Mouse (Mus musculus) megakaryocyte-erythroid progenitor cell, adult 5-6 weeks (primary cell): ENCODE measurements around the gene Slc2a4. TPM values are rescaled to one million over a fixed set of nuclear protein-coding genes. Genes with fewer than 3 reads are reported as not detected.

Experiments
- ATAC-seq: replicated peaks from 2 replicates; pipeline ENCODE4 v1.8.0; 2016; ENCODE audit warnings: mild to moderate bottlenecking, inconsistent platforms; ENCODE audit not compliant: severe bottlenecking, poor library complexity, low FRiP score, low TSS enrichment
- total RNA-seq, 2 experiments: library from RNA; stranded (forward) in 1 of 2; stranded (reverse) in 1 of 2; fragments of 200-1000, 215-1000 nt in 1 of 2; fragments of >200 nt in 1 of 2; fragmentation: Nextera tagmentation in 1 of 2; gene quantifications; 2 replicates each; pipeline ENCODE4 v1.2.3; 2014 to 2017

Slc2a4 gene
- 0.15 and 5.2 TPM in 2 replicates for total RNA-seq (2014; fragmentation: Nextera tagmentation)
- total RNA-seq (2017), result 0.19 and 0.88 TPM in 2 replicates

DNA sequence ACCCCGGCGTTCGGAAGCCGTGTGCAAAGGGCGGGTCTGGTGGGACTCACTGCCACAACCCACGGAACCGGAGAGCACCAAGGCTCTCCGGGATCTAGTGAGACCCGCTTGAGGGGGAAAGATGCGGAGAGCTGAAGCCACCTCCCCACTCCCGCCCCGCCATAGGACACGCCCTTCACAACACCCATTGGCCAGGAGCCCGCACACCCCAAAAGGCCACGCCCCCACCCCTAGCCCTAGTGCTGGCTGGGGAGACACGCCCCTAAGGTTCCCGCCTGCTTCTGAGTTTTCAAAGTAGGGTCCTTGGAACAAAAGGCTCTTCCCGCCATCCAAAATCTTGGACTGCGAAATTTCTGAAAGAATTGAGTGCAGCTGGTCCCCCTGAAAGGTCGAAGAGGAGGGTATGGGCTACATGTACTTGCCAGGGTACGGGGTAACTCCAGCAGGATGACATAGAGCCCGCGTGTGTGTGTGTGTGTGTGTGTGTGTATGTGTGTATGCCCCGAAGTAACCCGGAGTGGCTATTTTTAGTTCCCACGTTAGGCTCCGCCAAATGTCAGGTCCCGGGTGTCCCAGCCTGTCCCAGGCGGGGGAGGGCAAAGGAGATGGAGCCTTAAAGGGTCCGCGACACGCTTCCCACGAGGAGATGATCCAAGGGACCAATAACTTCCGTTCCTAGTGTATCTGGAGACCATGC, at the start of gene Slc2a4:
Gene Slc2a4, minus strand, starts transcription at position 123 of the 697 bp plus-strand sequence.
- peak; percentile 81 for ATAC-seq

DNA sequence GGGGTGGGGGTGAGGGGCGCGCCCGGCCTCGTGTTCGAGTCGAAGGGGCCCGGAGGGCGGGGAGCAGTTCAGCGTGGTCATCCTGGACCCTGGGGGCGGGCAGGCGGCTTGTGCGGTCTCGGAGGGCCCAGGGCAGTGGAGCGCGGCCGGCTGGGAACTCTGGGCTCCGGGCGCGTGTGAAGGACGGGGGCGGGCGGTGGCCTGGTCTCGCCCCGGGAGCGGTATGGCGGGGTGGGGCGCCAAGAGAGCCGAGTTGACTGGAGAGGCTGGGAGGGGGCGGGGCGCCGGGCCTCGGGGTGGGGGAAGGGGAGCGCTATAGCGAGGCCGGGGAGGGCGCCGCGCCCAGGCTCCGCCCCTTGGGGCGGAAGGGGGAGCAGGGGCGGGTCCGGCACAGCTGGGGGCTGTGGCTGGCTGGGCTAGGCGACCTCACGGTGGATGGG, 49.1 kb upstream of the Slc2a4 start:
- peak; percentile 46 for ATAC-seq

DNA sequence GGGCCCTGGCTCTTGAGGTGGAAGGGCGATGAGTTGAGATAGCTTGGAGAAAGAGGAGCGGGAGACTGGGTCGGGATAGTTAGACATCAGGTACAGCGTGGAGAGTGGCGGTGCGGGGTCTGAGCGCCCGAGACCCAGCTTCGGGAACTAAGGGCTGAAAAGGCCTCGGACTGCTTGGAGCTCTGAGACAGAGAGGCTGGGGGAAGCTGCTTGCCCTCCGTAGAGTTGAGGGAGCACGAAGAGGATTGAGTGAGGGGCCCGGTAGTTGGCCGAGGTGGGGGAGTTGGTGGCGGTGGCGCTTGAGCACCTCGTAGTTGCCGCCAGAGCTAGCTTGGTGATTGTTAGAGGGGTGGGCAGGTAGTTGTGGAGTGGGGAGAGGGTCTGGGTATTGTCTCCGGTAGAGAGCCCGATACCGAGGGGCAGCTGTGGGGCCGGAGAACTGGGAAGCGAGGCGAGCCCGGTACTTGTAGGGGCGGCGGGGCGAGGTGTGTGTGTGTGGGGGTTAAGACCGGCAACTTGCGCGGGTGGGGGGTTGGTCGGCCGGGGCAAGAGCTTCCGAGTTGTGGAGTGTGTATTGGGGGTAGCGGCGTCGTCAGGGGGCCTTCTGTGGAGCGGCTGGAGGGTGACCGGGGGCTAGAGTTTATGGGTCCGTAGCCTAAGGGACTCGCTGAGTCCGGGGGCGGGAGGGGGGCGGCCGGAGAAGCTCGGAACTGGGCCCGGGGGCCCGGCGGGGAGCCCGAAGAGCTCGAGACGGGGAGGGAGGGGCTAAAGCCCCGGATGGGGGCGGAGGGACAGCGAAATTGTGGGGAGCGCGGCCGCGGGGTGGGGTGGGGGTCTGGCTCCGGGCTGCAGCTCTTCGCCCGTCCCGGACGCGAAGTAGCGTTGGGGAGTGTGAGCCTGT, 48.4 kb upstream of the Slc2a4 start:
- ATAC-seq, result no peak

DNA sequence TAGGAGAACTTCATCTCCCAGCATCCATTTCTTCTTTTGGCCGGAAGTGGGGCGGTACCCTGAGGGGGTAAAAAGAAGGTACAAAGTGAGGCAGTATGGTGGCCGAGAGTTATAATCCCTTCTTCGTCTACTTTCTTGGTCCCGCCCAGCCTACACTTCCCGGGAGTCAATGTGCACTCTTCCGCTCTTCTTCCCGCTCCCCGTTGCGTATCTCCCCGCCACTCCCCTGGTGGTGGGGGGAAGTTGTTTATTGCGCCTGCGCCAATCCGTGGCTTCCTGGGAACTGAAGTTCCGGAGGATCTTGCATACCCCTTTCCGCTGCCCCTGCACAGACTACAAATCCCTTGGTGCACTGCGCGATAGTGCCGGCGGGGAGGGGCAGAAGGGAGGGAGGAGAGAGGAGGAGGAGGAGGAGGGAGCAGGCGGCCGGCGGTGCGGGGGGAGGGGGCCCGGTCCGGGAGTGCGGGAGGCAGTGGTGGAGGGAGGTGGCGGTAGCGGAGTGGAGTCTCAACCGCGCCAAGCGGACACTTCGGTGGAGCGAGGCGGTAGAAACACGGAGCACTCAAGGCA, 47.5 kb upstream of the Slc2a4 start, which contains the start of gene Phf23:
Gene Phf23, plus strand, starts transcription at position 387 of the 570 bp plus-strand sequence.
- peak; percentile 73 for ATAC-seq

DNA sequence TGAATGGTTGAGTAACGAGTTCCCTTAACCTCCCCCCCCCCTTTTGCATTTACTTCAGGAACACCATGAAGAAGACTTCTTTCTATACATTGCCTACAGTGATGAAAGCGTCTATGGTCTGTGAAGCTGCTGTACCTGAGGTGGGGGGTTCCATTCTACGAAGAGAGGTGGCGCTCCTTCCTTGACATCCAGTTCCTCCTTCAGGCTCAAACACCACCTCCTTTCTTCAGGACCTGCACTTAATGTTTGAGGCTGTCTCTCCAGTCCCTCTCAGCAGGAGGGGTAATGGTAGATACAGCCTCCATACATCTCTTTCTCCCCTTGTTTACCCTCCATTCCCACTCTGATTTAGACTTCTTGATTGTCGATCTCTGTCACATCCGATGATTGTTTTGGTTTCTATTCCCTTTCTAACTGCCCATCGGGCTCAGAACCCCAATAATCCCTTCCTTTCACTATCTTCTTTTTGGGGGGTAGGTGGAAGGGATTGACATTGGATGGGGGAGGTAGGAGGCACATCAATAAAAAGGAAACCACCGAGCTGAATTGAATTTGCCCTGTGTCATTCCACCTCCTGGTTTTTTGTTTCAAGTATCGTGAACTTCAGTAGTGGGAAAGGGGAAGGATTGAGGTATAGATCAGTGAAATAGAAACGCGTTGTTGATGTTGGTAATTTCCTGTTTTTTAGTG, 46.6 kb upstream of the Slc2a4 start:
- ATAC-seq, result no peak

DNA sequence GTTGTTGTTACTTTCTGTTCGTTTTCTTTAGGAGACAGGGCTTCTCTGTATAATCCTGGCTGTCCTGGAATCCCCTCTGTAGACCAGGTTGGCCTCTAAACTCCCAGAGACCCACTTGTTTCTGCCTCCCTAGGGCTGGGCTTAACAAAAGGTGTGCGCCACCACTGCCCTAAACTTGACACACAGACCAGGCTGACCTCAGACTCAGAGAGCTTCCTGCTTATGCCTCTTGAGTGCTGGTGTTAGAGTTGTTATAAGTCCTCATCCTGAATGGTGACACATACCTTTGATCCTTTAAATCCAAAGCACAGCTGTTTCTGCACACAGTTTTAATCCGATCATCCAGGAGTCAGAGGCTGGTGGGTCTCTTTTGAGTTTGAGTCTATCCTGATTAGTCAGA, 44.9 kb upstream of the Slc2a4 start:
- no peak for ATAC-seq

DNA sequence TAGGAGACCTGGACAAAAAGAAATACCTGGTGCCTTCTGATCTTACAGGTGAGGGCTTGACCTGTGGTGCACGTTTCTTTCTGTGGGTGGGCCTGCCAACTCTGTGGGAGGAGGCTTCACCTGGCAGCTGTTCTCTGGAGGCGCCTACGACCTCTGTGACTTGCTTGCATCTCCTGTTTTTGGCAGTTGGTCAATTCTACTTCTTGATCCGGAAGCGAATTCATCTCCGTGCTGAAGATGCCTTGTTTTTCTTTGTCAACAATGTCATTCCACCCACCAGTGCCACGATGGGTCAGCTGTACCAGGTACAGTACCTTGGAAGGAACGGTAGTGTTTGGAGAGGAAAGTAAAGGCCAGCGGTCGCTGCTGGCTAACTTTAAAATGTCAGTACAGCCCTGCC, 44.4 kb upstream of the Slc2a4 start:
- ATAC-seq, result no peak

DNA sequence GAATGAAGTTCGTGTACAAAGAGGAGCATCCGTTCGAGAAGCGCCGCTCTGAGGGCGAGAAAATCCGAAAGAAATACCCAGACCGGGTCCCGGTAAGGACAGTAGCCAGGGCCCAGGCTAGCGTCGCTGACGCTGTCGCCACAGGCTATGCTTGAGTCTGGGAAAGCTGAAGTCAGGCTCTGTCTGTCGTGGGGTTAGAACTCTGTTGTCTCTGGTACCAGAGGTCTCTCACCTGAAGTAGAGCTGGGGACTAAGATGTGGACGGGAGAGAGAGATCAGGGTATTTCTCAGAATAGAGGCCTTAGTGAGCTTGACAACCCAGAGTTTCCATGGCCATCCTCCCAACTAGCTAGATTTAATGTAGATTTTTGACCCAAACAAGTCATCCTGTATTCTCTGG, 43.7 kb upstream of the Slc2a4 start:
- no peak for ATAC-seq

DNA sequence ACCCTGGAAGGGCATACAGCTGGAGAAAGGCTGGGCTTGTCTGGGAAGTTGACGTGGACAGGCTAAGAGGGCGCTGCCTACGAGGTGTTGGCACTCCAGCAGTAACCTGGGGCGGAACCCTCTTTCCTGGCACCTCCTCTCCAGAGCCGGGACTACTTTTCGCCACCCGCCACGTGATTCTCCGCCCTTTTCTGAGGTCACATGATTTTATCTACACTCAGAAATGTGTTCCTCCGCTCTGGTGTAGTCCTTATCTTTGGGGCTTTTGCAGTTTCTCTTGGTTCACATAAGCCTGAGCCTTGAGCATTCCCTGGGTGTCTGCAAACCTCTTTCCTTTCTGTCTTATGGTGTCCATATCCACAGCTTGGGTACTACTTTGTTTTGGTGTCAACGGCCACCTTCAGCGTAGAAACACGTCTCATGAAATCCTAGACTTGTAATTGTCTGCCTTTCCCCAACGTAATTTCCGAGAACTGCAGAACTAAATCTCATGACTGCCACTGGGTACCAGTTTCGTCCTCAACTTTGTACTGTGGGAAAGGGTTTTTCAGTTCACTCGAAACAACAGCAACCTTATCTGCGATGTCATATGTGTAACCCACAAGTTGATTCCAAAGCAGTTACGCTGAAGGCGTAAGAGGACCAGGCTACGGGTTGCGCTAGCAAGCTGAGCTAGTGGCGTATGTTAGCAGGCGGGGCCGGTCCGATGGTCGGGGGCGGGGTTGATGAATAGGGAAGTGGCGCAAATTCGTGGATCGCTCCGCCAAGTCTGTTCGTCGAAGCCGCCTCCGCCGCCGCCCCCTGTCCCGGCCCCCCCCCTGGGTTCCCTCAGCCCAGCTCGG, 43.1 kb upstream of the Slc2a4 start, which contains the start of gene Gabarap:
Gene Gabarap, plus strand, starts transcription at position 294 of the 842 bp plus-strand sequence.
- peak; percentile 68 for ATAC-seq

DNA sequence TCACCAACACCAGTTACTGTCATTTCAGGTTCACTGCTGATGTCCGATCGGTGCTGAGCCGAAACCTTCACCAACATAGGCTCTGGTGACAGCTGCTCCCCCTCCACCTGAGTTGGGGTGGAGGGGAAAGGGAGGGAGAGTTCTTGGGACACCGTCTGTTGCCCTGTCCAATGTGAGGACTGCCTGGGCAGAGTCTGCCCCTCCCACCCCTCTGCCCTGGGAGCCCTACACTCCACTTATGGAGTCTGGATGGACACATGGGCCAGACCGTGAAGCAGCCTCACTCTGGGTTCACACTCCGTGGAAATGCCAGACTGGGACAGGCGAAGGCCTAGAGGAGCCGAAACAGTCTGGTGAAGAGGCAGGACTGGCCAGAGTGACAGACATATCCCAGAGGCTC, 42.0 kb upstream of the Slc2a4 start:
- ATAC-seq, result no peak

DNA sequence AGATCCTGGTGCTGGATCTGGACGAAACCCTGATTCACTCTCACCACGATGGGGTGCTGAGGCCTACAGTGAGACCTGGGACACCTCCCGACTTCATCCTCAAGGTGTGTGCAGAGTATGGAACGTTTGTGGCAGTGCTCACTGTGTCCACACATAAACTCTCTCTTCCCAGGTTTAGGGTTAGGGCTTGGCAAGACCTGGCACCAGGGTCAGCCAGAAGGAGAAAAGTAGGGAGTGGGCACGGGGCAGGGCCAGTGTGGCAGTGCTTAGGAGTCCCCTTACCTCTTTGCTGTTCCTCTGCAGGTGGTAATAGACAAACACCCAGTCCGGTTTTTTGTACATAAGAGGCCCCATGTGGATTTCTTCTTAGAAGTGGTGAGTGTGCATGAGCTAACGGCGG, 36.4 kb upstream of the Slc2a4 start:
- no peak for ATAC-seq

DNA sequence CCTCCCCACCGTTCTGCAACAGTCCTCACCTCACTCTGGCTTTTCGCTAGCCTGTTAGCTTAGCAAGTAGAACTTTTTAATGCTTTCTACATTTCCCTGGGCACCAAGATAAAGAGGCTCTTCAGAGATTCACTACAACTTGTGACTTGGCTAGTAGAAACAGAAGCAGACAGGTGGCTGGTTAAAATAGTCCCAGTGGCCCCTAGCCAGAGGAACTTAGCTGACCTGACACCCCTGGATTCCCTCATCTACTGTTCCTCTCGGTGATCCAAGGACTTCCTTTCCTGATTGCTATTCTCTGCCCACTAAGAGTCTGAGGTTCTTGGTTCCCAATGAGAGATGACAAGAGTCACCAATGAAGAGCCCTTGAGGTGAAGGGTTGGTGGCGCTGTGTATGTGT, 35.4 kb upstream of the Slc2a4 start:
- no peak for ATAC-seq

DNA sequence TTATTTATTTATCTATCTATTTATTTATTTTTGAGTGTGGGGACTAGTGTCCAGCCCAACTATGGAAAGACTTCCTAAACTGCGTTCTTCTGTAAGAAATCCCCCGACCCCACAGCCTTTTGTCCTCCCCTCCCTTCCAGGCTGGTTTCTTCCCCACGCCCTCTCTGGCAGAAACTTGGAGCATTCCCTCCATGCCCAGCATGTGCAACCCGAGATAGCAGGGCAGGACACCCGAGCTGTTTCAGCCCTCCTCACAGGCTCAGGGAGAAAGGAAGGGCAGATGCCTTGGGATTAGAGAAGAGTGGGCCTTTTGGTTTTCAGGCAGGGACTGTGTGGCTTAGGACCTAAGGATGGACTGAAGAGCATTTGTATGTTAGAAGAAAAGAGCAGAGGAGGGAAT, 34.9 kb upstream of the Slc2a4 start:
- ATAC-seq, result 0 out of 2 replicates have a peak, but pooled peaks have one; percentile 27

DNA sequence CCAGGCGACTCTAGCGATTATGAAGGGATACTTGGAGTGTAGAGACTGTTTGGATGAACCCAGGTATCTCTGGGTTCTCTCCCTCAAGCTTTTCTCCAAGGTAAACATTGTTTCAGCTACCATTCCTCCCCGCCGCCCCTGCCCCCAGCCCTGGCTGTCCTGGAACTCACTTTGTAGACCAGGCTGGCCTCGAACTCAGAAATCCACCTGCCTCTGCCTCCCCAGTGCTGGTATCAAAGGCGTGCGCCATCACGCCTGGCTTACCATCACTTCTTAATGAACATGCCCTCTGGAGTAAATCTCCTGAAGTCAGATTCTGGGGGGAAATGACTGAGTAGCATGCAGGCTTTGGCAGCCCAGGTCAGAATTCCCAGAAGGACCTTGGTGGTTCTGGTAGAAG, 34.2 kb upstream of the Slc2a4 start, which contains the start of gene Elp5:
Gene Elp5, minus strand, starts transcription at position 293 of the 400 bp plus-strand sequence.
- ATAC-seq, result no peak

DNA sequence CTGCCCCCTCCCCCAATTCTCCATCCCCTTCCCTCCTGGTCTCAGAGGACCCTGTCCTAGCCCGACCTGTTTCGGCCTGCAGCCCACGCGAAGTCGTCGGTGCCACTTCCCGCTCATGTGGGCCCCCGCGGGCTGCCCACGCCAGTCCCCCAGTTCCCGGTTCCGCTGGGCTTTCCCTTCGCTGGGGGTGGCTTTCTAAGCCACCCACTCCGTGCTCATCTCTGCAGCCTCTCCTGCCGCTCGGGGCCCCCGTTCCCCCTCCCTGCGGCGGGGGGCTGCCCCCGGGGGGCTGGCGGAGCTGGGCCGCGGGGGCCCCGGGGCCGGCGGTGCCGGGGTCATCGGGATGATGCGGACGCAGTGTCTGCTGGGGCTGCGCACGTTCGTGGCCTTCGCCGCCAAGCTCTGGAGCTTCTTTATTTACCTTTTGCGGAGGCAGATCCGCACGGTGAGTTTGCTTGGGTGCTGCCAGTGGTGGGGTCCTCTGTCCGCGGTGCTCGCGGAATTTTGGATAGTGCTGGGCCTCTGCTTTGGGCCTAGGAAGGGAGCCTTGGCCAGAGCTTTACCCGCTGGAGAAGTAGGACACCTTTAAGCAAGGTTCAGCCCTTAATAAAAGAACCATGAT, 33.3 kb upstream of the Slc2a4 start, which contains the start of gene Ctdnep1:
Gene Ctdnep1, plus strand, starts transcription at position 16 of the 622 bp plus-strand sequence.
- ATAC-seq, result no peak

DNA sequence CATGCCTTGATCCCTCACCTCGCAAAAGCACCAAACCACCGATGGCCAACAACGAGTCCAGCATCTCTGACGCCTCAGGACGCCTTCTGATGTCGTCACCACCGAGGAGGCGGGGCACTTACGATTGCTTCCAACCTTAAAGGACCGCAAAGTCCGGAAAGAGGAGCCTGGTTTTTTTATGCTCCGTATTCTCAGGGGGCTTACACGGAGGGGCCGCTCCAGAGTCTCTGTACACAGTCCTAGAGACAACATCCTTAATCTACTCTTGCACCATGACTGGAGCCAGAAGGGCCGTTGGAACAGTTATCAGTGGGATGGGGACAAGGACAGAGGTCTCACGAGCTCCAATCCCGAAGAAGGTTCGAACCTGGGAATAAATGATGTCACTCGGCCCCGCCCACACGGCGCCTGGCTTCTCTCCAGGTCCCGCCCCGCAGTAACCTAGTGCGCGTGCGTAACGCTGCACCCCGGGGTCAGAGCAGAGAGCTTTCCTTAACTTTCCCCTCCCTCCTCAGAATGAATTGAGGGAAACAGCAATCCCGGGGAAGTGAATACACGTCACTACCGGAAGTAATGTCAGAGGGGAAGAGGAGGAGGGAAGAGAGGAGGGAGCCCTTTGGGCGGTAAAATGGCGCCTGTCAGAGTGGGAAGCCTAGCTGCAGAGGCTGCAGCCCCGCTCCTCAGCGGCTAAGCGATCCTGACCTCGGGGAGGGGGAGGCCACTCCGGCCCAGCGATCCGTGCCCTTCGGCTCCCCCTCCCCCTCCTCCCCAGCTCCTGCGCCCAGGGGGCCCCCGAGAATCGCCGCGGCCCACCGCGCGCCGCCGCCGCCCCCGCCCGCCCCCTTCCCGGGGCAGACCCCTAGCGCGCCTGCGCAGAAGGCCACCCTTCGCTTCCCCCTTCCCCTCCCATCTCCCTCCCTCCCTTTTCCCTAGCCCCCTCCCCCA, 32.5 kb upstream of the Slc2a4 start:
- peak; percentile 89 for ATAC-seq

DNA sequence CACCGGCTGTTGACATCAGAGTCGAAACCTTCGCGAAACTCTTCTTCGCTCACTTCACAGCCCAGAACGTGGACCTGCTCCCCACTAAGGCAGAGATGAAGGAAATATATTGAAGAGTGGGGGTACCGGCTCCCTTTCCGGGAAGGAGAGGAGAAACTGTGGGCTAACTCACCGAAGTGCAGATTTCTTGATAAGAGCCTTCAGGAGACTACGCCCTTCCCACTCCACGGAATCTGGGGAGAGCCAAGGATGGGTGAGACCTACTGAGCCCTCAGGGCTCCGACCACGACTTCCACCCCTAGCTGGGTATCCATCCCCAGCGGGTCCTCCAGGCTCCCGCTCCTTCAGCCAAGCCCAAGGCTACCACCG, 31.8 kb upstream of the Slc2a4 start:
- ATAC-seq, result peak; percentile 33
